Comparison of ENCODE assay signal across 22 mouse cellular contexts in genomic region chr19:26666303-26666702, GRCm38 (mm10).
DNase-seq lines count a peak whose midpoint lies in the region; ATAC-seq and TF ChIP-seq lines count a peak whose summit lies in the region.
"Had no signal": no experiment of that assay in that cellular context is flagged by ENCODE, and none has a peak within 500 bp of the region (broad histone marks: within the 10 kb centered on the region; RNA-seq: fewer than 3 reads in every experiment).

No protein-coding gene starts in this region.

- no peak overlapping the region for H3K27ac ChIP-seq in MEL (ENCODE audit: control insufficient read depth, low read depth, low read length)
- H3K27ac ChIP-seq: embryonic facial prominence, embryonic 12.5 days; forebrain, embryonic 12.5 days; heart, embryonic 13.5 days; hindbrain, embryonic 15.5 days had no signal

- no peak overlapping the region for H3K4me3 ChIP-seq in MEL (ENCODE audit: control insufficient read depth in 1 of 2, insufficient read depth in 1 of 2, low read depth in 2 of 2, low read length in 2 of 2)
- H3K4me3 ChIP-seq: embryonic facial prominence, embryonic 12.5 days; forebrain, embryonic 12.5 days; heart, embryonic 13.5 days; hindbrain, embryonic 15.5 days had no signal

- TF ChIP-seq RAD21 in MEL (IDR thresholded peaks at IDR 0.05; ENCODE audit: low read depth, low read length), result no peak

- 0 out of 4 replicates have a peak, but pooled peaks cover 0 to 4% of the 10 kb centered on the region in 2 experiments for H3K4me1 ChIP-seq in MEL (ENCODE audit: control insufficient read depth in 1 of 2, insufficient read depth in 2 of 2, low read length in 2 of 2)
- H3K4me1 ChIP-seq: embryonic facial prominence, embryonic 12.5 days; forebrain, embryonic 12.5 days; heart, embryonic 13.5 days; hindbrain, embryonic 15.5 days had no signal

- peak; percentile 55 for ATAC-seq in granulocyte monocyte progenitor cell, adult 5-6 weeks (replicated peaks; ENCODE audit: poor library complexity, severe bottlenecking)
- ATAC-seq in monocyte, adult 5-6 weeks (replicated peaks; ENCODE audit: insufficient number of reproducible peaks, low FRiP score, low TSS enrichment, poor library complexity, severe bottlenecking), result peak; percentile 88
- ATAC-seq in inflammation-experienced regulatory T-cells, adult 6 months, result no peak
- ATAC-seq: activated CD4-positive, CD25-positive, alpha-beta regulatory T cell, adult 4 months; forebrain, embryonic 16.5 days; Patski had no signal

- DNase-seq in 416B (ENCODE audit: low read depth) (peak; percentile 39), MEL (ENCODE audit: low read depth, low spot score) (peak; percentile 60)
- no peak for DNase-seq in thymus, adult 18-20 months
- DNase-seq in cerebellum, adult 11 months, result no peak
- DNase-seq in frontal cortex, postnatal 25 days (ENCODE audit: low spot score in 2 of 2), result no peak
- DNase-seq: adrenal gland, postnatal 14 days; cerebellum, adult 8-10 months; cerebellum, postnatal 14 days; gastrocnemius, postnatal 25 days; heart, adult 11 months; heart, postnatal 36 days had no signal

- H3K9ac ChIP-seq in MEL (ENCODE audit: control insufficient read depth, low read depth, low read length, poor library complexity, severe bottlenecking), result no peak overlapping the region
- H3K9ac ChIP-seq: embryonic facial prominence, embryonic 12.5 days; forebrain, embryonic 12.5 days; heart, embryonic 13.5 days; hindbrain, embryonic 15.5 days had no signal

- peak; percentile 44 to 68; a peak in 3 of 4 replicates for TF ChIP-seq EP300 in MEL (IDR thresholded peaks at IDR 0.05; ENCODE audit: low read depth in 1 of 2, low read length in 2 of 2)

- no peaks in the 10 kb centered on the region for H3K27me3 ChIP-seq in MEL (ENCODE audit: control insufficient read depth in 1 of 2, insufficient read depth in 2 of 2, low read length in 2 of 2)
- H3K27me3 ChIP-seq: embryonic facial prominence, embryonic 12.5 days; forebrain, embryonic 12.5 days; heart, embryonic 13.5 days; hindbrain, embryonic 15.5 days; Patski had no signal

- no peaks in the 10 kb centered on the region for H3K79me2 ChIP-seq in MEL (ENCODE audit: control insufficient read depth, insufficient read depth, low read length, poor library complexity)

- no peak for TF ChIP-seq CTCF in MEL (IDR thresholded peaks at IDR 0.05 in 2 of 3, conservative IDR thresholded peaks at IDR 0.05 in 1 of 3; ENCODE audit: control insufficient read depth in 1 of 3, insufficient read depth in 1 of 3, low read depth in 2 of 3, low read length in 3 of 3, poor library complexity in 1 of 3, severe bottlenecking in 1 of 3)

- no peak for TF ChIP-seq POLR2A in MEL (IDR thresholded peaks at IDR 0.05; ENCODE audit: control insufficient read depth in 1 of 2, insufficient read depth in 1 of 2, low read depth in 1 of 2, low read length in 2 of 2, poor library complexity in 1 of 2)

- peaks cover 0 to 11% of the 10 kb centered on the region in 2 experiments; a peak in 2 of 4 replicates for H3K36me3 ChIP-seq in MEL (ENCODE audit: control insufficient read depth in 1 of 2, insufficient read depth in 2 of 2, low read length in 2 of 2)
- H3K36me3 ChIP-seq: forebrain, embryonic 12.5 days; hindbrain, embryonic 15.5 days had no signal

- no peaks in the 10 kb centered on the region for H3K9me3 ChIP-seq in MEL (replicated peaks; ENCODE audit: insufficient read depth, low read length)
- H3K9me3 ChIP-seq: embryonic facial prominence, embryonic 12.5 days; forebrain, embryonic 12.5 days; G1E; heart, embryonic 13.5 days; hindbrain, embryonic 15.5 days had no signal

TF ChIP-seq in MEL, 35 proteins besides CTCF, POLR2A, EP300 and RAD21:
- peak; percentile 34; the same call in 1 of the 2 replicates for TF ChIP-seq ZKSCAN1 (IDR thresholded peaks at IDR 0.05; ENCODE audit: low read depth, low read length)
- no peak for TF ChIP-seq USF2 (IDR thresholded peaks at IDR 0.05; ENCODE audit: borderline replicate concordance in 1 of 2, insufficient read depth in 1 of 2, low read depth in 1 of 2, low read length in 2 of 2)
- TF ChIP-seq RCOR1 (IDR thresholded peaks at IDR 0.05; ENCODE audit: low read depth, low read length), result peak; percentile 70
- peak; percentile 78 for TF ChIP-seq GATA1 (IDR thresholded peaks at IDR 0.05; ENCODE audit: low read depth, low read length)
- no peak for TF ChIP-seq JUND (IDR thresholded peaks at IDR 0.05; ENCODE audit: low read depth, low read length)
- TF ChIP-seq ZNF384 (IDR thresholded peaks at IDR 0.05; ENCODE audit: low read depth, low read length), result peak; percentile 98

Comparison
In these comparisons a context has a peak if more than half of its experiments do, and no peak if none do; other contexts are left out.
1. DNase-seq: peak in 416B (single experiment) and MEL (single experiment); none in thymus, adult 18-20 months (0 of 2), cerebellum, adult 11 months (single experiment) and frontal cortex, postnatal 25 days (0 of 2).